Mouse (Mus musculus): ENCODE data around the gene Syt17. TPM values are rescaled to one million over a fixed set of nuclear protein-coding genes. Genes with fewer than 3 reads are reported as not detected.

Syt17 gene
- polyA plus RNA-seq (2012; rRNA removed; ENCODE audit: low replicate concordance), result 0.60 and 0.98 TPM in 2 replicates

GRCm38 (mm10) chr7:118448134-118448967 lies at the start of gene Syt17:
Gene Syt17, minus strand, starts transcription at chr7:118448222.

GRCm38 (mm10) chr7:118491431-118492147 lies 43.6 kb upstream of the Syt17 start, which contains the start of gene Itpripl2:
Gene Itpripl2, minus strand, starts transcription at chr7:118491975.

Other genes with a start within 250 kb of the Syt17 start
- gene Smg1, start 204.6 kb downstream of the Syt17 start, polyA plus RNA-seq (2012; rRNA removed; ENCODE audit: low replicate concordance), result 27.5 and 46.6 TPM in 2 replicates
- 14.2 and 15.2 TPM in 2 replicates for gene Itpripl2, start 43.8 kb upstream of the Syt17 start, polyA plus RNA-seq (2012; rRNA removed; ENCODE audit: low replicate concordance)
- gene Coq7, start 85.1 kb upstream of the Syt17 start, polyA plus RNA-seq (2012; rRNA removed; ENCODE audit: low replicate concordance), result 50.3 and 63.5 TPM in 2 replicates
- 0.73 and 1.1 TPM in 2 replicates for gene Tmc7, start 136.5 kb upstream of the Syt17 start, polyA plus RNA-seq (2012; rRNA removed; ENCODE audit: low replicate concordance)
- gene Tmc5, start 149.1 kb upstream of the Syt17 start, polyA plus RNA-seq (2012; rRNA removed; ENCODE audit: low replicate concordance), result 0.37 and 1.8 TPM in 2 replicates

Data from subcutaneous adipose tissue, adult 2 months (tissue).